Mouse (Mus musculus) cerebellum, postnatal 14 days (tissue): Measurements from ENCODE around the gene Idh3g.
A peak's percentile ranks its signal among the peaks of the same experiment; 100 is the strongest.
"Not testable (repeated sequence)": the region's sequence is repeated elsewhere in the genome, so short reads cannot be mapped to it uniquely, and the experiment has no call there.

ENCODE experiments used
- DNase-seq, 2 experiments: peaks; one replicate each; pipeline ENCODE4 v3.0.0; 2021; ENCODE audit warnings: mixed read lengths in 2 of 2

The Idh3g gene

DNA sequence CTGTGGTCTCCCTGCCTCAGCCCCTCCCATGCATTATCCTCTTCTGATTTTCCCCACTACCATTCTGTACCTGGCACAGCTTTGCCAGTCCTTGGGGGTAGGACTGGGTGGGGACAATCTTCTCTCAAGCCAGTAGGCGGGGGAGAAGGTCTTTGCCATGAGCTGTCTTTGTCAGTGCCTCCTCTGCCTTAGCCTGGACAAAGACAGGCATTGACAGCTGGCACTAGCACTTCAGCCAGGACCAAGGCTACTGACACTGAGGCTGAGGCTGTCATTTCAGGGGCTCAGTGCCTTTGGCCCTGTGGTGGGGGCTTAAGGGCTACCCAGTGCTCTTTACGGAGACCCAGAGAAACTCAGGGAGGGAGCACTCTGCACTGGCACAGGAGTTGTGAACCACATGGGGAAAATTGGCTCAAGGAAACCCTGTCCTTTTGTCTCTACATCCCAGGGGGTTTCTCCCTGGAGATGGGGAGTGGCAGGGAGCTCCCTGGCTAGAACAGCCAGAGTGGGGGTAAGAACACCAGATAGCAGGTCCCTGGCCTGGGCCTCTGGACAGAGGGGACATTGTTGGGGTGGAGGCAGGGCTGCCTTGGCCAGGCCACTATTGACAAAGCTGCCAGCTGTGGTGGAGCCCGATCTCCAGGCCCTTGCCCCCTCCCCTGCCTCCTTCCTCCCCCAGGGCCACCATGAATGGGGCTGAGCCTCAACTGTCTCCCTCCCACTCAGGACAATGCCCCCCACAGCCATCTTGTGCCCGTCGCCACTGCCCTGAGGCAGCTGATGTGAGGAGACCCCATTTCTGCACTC is 30.2 kb downstream of the Idh3g start, which contains the start of gene Plxnb3:
TSS of gene Plxnb3 (plus strand) at position 757 of the 807 bp plus-strand sequence.
- no peak for DNase-seq

DNA sequence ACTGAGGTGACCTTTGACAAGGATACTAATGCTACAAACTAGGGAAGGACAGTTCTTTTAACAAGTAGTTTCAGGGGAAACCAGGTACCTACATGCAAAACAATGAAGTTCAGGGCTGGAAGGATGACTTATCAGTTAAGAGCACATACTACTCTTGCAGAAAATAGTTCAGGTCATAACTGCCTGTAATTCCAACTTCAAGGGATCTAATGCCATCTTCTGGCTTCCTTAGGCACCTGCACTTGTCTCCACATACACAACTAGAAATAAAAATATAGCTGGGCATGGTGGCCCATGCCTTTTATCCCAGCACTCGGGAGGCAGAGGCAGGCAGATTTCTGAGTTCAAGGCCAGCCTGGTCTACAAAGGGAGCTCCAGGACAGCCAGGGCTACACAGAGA is 37.7 kb downstream of the Idh3g start:
- no peak for DNase-seq

GRCm38 (mm10) chrX:73744774-73745481 is 41.8 kb downstream of the Idh3g start:
- DNase-seq = no peak

DNA sequence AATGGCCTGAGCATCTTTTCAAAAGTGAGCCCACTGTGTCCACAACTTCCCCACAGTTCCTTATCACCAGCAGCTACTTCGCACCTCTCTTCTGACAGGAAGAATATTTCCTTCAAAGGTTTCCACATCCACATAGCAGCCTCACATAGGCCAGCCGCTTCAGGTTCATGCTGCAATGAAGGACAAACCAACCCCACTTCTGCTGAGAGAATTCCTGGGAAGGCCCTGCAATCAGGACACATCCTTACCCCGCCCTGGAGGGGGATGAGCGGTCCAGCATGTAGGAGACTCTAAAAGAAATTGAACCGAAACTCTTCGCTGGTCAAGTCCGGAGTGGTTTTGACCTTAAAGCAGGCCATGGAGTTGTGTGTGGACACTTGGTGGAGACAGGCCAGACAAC is 46.9 kb downstream of the Idh3g start:
- DNase-seq = not testable (repeated sequence)

DNA sequence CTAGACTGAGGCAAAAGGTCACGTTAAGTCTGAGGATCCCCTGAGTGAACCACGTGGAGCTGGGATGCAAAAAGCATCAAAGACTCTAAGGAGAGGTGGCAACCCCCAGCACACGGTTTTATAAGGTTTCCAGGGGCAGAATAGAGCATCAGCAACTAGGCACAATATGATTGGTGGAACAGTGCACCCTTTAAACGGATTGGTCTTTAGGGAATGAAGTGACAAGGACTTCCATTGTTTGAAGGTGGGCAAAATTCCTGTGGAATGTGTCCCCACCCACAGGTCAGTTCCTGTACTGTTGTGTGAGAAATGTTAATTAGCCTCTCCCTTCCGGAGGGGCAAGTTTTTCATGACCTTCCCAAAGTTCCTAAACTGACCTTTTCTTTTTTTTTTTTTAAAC is 47.5 kb downstream of the Idh3g start:
- DNase-seq = no peak

GRCm38 (mm10) chrX:73738155-73738554 is 48.5 kb downstream of the Idh3g start:
- peak in 1 of 2 experiments; percentile 33 for DNase-seq

DNA sequence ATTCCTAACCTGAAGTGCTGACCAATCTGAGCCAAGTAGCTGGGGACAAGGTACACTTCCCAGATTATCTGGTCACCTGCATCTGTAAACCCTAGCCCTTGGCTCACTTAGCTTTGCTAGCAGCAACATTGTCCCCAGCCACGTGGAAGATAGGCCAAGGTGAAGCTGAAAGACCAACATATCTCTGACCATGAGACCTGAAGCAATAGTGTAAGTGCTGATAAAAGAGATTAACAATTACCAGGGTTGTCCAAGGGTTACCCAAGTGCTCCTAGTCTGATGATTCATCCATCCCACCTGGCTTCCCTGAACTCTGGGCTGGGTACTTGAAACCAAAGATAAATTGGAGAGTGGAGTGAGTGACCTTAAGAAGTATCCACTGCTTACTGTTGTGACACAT is 55.8 kb downstream of the Idh3g start:
- no peak for DNase-seq
